Mouse (Mus musculus) thymus, adult 2 months (tissue): ENCODE data around the gene Olfr459. TPM values are rescaled to one million over a fixed set of nuclear protein-coding genes. Genes with fewer than 3 reads are reported as not detected.

Experiments used
- DNase-seq: peaks from one replicate; pipeline ENCODE4 v3.0.0; 2021
- H3K27ac ChIP-seq: fragments of 200-500 bp; 2 replicates; pipeline ENCODE4 v1.5.1; 2012; ENCODE audit warnings: low read length, control low read depth; ENCODE audit not compliant: control insufficient read depth, insufficient read depth
- H3K27me3 ChIP-seq: fragments of 200-500 bp; 2 replicates; pipeline ENCODE4 v1.6.1; 2012; ENCODE audit warnings: mild to moderate bottlenecking, low read length, moderate library complexity, mixed read lengths; ENCODE audit not compliant: control insufficient read depth, insufficient read depth
- H3K36me3 ChIP-seq: fragments of 200-500 bp; 2 replicates; pipeline ENCODE4 v1.6.1; 2012; ENCODE audit warnings: mild to moderate bottlenecking, low read length, moderate library complexity; ENCODE audit not compliant: control insufficient read depth, insufficient read depth
- H3K4me1 ChIP-seq: fragments of 200-500 bp; replicated peaks from 2 replicates; pipeline ENCODE4 v1.6.1; 2012; ENCODE audit warnings: low read length; ENCODE audit not compliant: control insufficient read depth, insufficient read depth
- H3K4me3 ChIP-seq: fragments of 200-500 bp; 2 replicates; pipeline ENCODE4 v1.5.1; 2012; ENCODE audit warnings: mild to moderate bottlenecking, low read length, control low read depth, moderate library complexity; ENCODE audit not compliant: control insufficient read depth, insufficient read depth
- CTCF ChIP-seq: fragments of 200-500 bp; IDR thresholded peaks from 2 replicates; pipeline ENCODE4 v1.5.1; 2012; ENCODE audit warnings: mild to moderate bottlenecking, control low read depth, low read length, moderate library complexity, borderline replicate concordance; ENCODE audit not compliant: control insufficient read depth, poor library complexity, insufficient read depth; ENCODE audit errors: extremely low read depth
- POLR2A ChIP-seq: fragments of 200-500 bp; IDR thresholded peaks from 2 replicates; pipeline ENCODE4 v1.6.1; 2012; ENCODE audit warnings: mild to moderate bottlenecking, low read length, control low read depth, moderate library complexity; ENCODE audit not compliant: control insufficient read depth, poor library complexity, insufficient read depth; ENCODE audit errors: extremely low read depth
- WGBS: fragments of 180-500 bp; shearing (Covaris S2); methylation state at CpG from one replicate; pipeline ENCODE4 v1.1.7; 2018; 5-methylcytosine and 5-hydroxymethylcytosine counted together
- polyA plus RNA-seq: library from polyadenylated mRNA; depleted of rRNA; stranded (reverse); fragments of >200 nt; gene quantifications from 2 replicates; pipeline ENCODE4 v1.2.3, GENCODE M21; 2012

The Olfr459 gene
- polyA plus RNA-seq, 1 experiment: not detected

DNA sequence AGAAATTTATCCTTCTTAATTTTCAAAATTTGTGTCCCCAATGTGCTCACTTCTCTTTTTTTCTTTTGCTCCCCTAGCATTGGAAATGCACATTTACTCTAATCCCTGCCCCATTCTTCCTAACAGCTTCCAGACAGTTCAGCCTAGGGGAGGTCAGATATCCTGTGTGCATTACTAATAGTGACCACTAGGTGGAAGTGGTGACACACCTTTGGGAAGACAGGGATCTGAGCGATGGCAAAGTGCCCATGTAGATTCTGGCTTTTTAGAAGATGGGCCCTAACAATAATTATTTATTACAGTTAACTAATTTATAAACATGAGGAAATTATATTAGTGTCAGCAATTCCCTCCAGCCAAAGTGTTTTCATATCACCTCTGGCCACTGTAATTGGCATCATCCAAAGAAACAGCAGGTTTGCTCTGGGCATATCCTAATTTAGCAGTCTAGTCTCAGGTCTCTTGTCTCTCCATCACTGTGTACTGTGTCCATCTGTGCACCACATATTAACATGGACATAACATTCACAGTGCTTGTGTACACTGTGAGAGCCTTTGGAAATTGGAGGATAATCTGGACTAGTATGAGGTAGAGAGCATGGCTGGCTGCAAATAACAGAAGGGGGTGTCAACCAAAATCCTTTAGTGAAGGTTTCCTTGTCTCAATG is 13.1 kb downstream of the Olfr459 start:
- no peaks in the 10 kb centered on the region for H3K27me3 ChIP-seq
- no peaks in the 10 kb centered on the region for H3K4me1 ChIP-seq
- TF ChIP-seq CTCF (no peak), POLR2A (no peak)
- 19% methylated on average over 1 of the region's 1 CpGs for WGBS
- no peaks in the 10 kb centered on the region for H3K36me3 ChIP-seq
- H3K27ac ChIP-seq: no peak overlapping the region
- peak; percentile 49 for DNase-seq
- H3K4me3 ChIP-seq: no peak overlapping the region

DNA sequence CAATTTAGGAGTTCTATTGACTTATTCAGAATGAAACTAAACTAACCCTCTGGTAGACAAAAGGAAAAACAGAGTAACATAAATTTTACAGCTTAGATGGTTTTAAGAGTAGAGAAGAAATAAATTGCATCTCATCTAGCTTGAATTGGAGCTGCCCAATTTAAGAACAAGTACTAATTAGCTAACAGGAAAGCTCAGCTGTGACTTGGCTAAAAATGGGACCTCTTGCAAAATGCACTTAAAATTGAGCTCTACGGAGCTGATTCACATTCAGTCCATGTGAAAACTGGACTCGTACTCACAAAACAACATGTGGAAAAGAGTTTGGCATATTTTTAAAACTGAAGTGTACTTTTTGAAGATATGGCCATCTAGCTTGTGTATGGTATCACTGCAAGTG is 15.4 kb downstream of the Olfr459 start:
- TF ChIP-seq CTCF: no peak
- TF ChIP-seq POLR2A: no peak
- WGBS: 91% methylated on average over 2 of the region's 2 CpGs
- no peaks in the 10 kb centered on the region for H3K27me3 ChIP-seq

DNA sequence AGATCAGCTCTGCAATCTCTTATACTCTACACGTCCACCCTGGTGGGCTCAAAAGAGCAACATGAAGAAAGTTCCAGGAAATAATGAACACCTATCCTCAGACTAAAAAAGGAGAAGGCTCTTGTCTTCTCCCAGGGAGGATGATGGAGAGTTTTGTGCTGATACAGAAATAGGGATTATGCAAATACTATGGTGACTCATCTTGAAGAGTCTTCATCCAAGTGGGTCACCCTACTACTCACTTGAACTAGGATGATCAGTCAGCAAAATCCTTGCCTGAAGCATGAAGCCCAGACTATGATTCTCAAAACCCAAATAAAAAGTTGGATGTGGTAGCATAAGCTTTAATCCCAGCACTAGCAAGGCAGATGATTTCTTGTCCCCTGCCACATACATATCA is 16.6 kb downstream of the Olfr459 start:
- no peaks in the 10 kb centered on the region for H3K27me3 ChIP-seq
- no peak overlapping the region for H3K4me3 ChIP-seq
- DNase-seq: no peak
- TF ChIP-seq POLR2A: no peak
- TF ChIP-seq CTCF: no peak
- no peak overlapping the region for H3K27ac ChIP-seq
- 80% methylated on average over 1 of the region's 1 CpGs for WGBS
- no peaks in the 10 kb centered on the region for H3K4me1 ChIP-seq
- H3K36me3 ChIP-seq: no peaks in the 10 kb centered on the region

More for the DNA sequence above, 15.4 kb downstream of the Olfr459 start:
- DNase-seq: no peak
- Histone ChIP-seq H3K4me3 (no peak overlapping the region), H3K36me3 (no peaks in the 10 kb centered on the region), H3K4me1 (no peaks in the 10 kb centered on the region), H3K27ac (no peak overlapping the region)

DNA sequence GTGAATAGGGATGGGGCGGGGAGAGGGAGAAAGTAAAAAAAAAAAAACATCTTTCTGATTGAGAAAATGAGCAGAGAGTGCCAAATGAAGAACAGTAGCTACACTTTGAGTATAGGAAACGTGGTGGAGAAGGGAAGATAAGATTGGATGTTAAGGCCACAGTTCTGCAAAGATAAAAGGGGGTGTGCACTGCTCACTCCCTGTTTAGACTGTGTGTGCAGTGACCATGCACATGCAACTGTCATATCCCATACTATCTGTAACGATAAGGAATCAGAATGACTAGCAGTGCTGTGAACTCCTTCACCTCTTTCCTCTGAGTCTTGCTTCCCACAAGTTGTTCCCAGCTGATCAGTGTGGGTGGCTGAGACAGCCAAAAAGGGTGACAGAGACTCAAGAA is 17.8 kb downstream of the Olfr459 start:
- Histone ChIP-seq H3K27me3 (no peaks in the 10 kb centered on the region), H3K4me3 (no peak overlapping the region), H3K27ac (no peak overlapping the region), H3K36me3 (no peaks in the 10 kb centered on the region), H3K4me1 (no peaks in the 10 kb centered on the region)
- no peak for DNase-seq
- WGBS: 77% methylated on average over 3 of the region's 3 CpGs
- TF ChIP-seq CTCF: no peak
- TF ChIP-seq POLR2A: no peak

DNA sequence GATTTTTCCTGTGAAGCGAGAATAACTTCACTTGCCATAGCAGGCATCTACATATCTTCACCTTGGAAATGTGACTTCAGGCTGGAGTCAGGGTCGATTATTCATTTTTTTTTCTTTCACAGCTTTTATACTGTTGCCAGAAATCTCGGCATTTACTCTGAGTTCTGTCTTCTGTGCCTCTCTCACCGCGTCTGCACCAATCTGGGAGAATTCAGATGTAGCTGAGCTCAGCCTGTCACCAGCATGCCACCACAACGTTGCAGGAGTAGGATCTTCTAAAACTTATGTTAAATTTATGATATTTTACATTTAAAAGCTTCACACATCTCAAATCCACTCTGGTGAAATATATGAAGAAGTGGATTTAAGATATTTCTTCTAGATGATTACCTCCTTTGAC is 20.4 kb downstream of the Olfr459 start:
- no peak overlapping the region for H3K4me3 ChIP-seq
- DNase-seq: no peak
- 75% methylated on average over 6 of the region's 6 CpGs for WGBS
- no peaks in the 10 kb centered on the region for H3K27me3 ChIP-seq
- H3K36me3 ChIP-seq: no peaks in the 10 kb centered on the region
- no peak overlapping the region for H3K27ac ChIP-seq
- TF ChIP-seq CTCF: no peak
- TF ChIP-seq POLR2A: no peak
- H3K4me1 ChIP-seq: no peaks in the 10 kb centered on the region

DNA sequence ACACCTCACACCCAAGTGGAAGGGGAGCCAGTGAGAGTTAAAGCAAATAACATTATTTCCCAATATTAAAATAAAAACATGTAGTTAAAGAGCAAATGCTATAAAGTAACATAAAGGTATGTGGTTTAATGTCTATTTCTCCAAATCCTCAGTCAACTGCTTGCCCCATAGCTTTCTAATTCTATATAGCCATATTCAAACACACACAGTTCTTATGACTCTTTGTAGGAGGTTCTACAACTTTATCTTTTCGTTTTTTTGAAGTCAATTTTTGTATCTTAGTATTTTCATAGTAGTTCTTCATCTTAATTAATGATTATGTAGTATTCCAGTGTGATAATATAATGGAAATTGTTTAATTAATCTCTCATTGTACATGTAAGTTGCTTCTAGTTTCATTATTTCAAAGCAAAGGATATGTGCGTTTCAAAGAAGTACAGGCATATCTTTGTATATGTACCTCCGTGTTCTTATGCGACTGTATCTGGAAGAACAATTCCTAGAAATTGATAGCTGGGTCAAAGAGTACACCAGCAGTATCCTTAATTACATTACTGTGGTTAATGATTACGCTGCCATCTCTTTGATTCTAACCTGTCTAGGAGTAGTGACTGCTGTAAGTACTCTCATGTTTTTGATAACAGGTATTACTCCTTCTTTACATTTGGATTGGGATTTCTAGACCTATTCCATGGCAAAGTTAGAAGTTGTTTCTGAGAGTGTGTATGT is 30.1 kb downstream of the Olfr459 start:
- TF ChIP-seq CTCF (no peak), POLR2A (no peak)
- no peaks in the 10 kb centered on the region for H3K4me1 ChIP-seq
- H3K36me3 ChIP-seq: no peaks in the 10 kb centered on the region
- no peak overlapping the region for H3K4me3 ChIP-seq
- WGBS: 82% methylated on average over 5 of the region's 5 CpGs
- no peaks in the 10 kb centered on the region for H3K27me3 ChIP-seq
- no peak overlapping the region for H3K27ac ChIP-seq
- DNase-seq: no peak
